Mouse (Mus musculus) MEL (cell line): Measurements from ENCODE around the gene Mylpf.

Source experiments
- EP300 ChIP-seq, 2 experiments: IDR thresholded peaks; 2 replicates each; pipeline ENCODE4 v1.6.1; 2011; ENCODE audit warnings: improper control_type of control experiment in 2 of 2, low read length in 2 of 2, low read depth in 1 of 2, mild to moderate bottlenecking in 1 of 2
- GABPA ChIP-seq: IDR thresholded peaks from 2 replicates; pipeline ENCODE4 v1.6.1; 2012; ENCODE audit warnings: low read depth, mild to moderate bottlenecking, inconsistent platforms, low read length, improper control_type of control experiment, moderate library complexity
- JUND ChIP-seq: IDR thresholded peaks from 2 replicates; pipeline ENCODE4 v1.6.1; 2011; ENCODE audit warnings: low read depth, mild to moderate bottlenecking, improper control_type of control experiment, low read length
- POLR2A ChIP-seq, 2 experiments: IDR thresholded peaks; 2 replicates each; pipeline ENCODE4 v1.6.1; 2011 to 2012; ENCODE audit warnings: low read length in 2 of 2, mild to moderate bottlenecking in 2 of 2, control low read depth in 1 of 2, improper control_type of control experiment in 1 of 2, low read depth in 1 of 2, moderate library complexity in 1 of 2; ENCODE audit not compliant: control insufficient read depth in 1 of 2, insufficient read depth in 1 of 2, poor library complexity in 1 of 2

- TF ChIP-seq GABPA (no peak), EP300 (IDR thresholded peaks at IDR 0.05; ENCODE audit: low read depth in 1 of 2, low read length in 2 of 2) (no peak), JUND (no peak), POLR2A (IDR thresholded peaks at IDR 0.05; ENCODE audit: control insufficient read depth in 1 of 2, insufficient read depth in 1 of 2, low read depth in 1 of 2, low read length in 2 of 2, poor library complexity in 1 of 2) (no peak)
These were observed 7.6 kb downstream of the Mylpf start for GRCm38 (mm10) chr7:127216307-127216706.
